Mouse (Mus musculus) limb, embryonic 14.5 days (tissue): ENCODE measurements around the gene Sema5a. TPM values are rescaled to one million over a fixed set of nuclear protein-coding genes. Genes with fewer than 3 reads are reported as not detected.

Experiments used
- ATAC-seq: fragments of 200-750 bp; cut with Nextera tagmentation; 2 replicates; pipeline ENCODE4 v1.8.0; 2017; ENCODE audit warnings: low read depth, moderate number of reproducible peaks, moderate TSS enrichment; ENCODE audit not compliant: low FRiP score
- DNase-seq: peaks from one replicate; pipeline ENCODE4 v3.0.0-alpha.2; 2015; ENCODE audit warnings: low spot score
- H3K27ac ChIP-seq: fragments of 300-500 bp; sonication (generic); replicated peaks from 2 replicates; pipeline ENCODE4 v1.5.1; 2014; ENCODE audit warnings: low read depth, mild to moderate bottlenecking, low read length, moderate library complexity, mixed read lengths
- H3K27me3 ChIP-seq: fragments of 300-500 bp; sonication (generic); 2 replicates; pipeline ENCODE4 v1.6.1; 2014; ENCODE audit warnings: low read length, mixed read lengths; ENCODE audit not compliant: control insufficient read depth, insufficient read depth
- H3K36me3 ChIP-seq: fragments of 300-500 bp; sonication (generic); 2 replicates; pipeline ENCODE4 v1.6.1; 2014; ENCODE audit warnings: mild to moderate bottlenecking, low read length, moderate library complexity, mixed read lengths; ENCODE audit not compliant: control insufficient read depth, insufficient read depth
- H3K4me1 ChIP-seq: fragments of 300-500 bp; sonication (generic); 2 replicates; pipeline ENCODE4 v1.6.1; 2014; ENCODE audit warnings: antibody characterized with exemption, low read length, mixed read lengths; ENCODE audit not compliant: control insufficient read depth, insufficient read depth
- H3K4me2 ChIP-seq: fragments of 300-500 bp; sonication (generic); replicated peaks from 2 replicates; pipeline ENCODE4 v1.6.1; 2014; ENCODE audit warnings: low read depth, mild to moderate bottlenecking, low read length, moderate library complexity; ENCODE audit not compliant: severe bottlenecking
- H3K4me3 ChIP-seq: fragments of 300-500 bp; sonication (generic); replicated peaks from 2 replicates; pipeline ENCODE4 v1.5.1; 2014; ENCODE audit warnings: low read length
- H3K9ac ChIP-seq: fragments of 300-500 bp; sonication (generic); 2 replicates; pipeline ENCODE4 v1.6.1; 2014; ENCODE audit warnings: mild to moderate bottlenecking, low read depth, low read length, moderate library complexity; ENCODE audit not compliant: severe bottlenecking
- H3K9me3 ChIP-seq: fragments of 300-500 bp; sonication (generic); 2 replicates; pipeline ENCODE4 v1.6.1; 2016; ENCODE audit warnings: low read length; ENCODE audit not compliant: control insufficient read depth
- POLR2A ChIP-seq: fragments of 200-500 bp; IDR thresholded peaks from 2 replicates; pipeline ENCODE4 v1.8.0; 2012; ENCODE audit warnings: inconsistent platforms, mild to moderate bottlenecking, moderate library complexity, borderline replicate concordance; ENCODE audit not compliant: insufficient read depth, insufficient read length; ENCODE audit errors: extremely low read depth
- WGBS: fragments of 180-500 bp; shearing (Covaris S2); extraction: QIAGEN DNeasy Blood & Tissue Kit; methylation state at CpG from one replicate; pipeline ENCODE4 v1.1.7; 2014; 5-methylcytosine and 5-hydroxymethylcytosine counted together
- polyA plus RNA-seq, 2 experiments: library from polyadenylated mRNA; depleted of rRNA in 1 of 2; stranded (reverse) in 1 of 2; unstranded in 1 of 2; fragments of >200 nt; fragmentation: Nextera tagmentation in 1 of 2; extraction: Ambion mirVana in 1 of 2; gene quantifications; 2 replicates each; pipeline versions ENCODE4 v1.2.1 to v1.2.3; 2012 to 2014

Sema5a gene
- polyA plus RNA-seq, 2 experiments: 33.0 to 36.6 TPM

- H3K9ac ChIP-seq: no peak overlapping the region
- 86% methylated on average over 3 of the region's 3 CpGs for WGBS
- no peak for DNase-seq
Measured at GRCm38 (mm10) chr15:32607236-32607635, 362.6 kb downstream of the Sema5a start.

DNA sequence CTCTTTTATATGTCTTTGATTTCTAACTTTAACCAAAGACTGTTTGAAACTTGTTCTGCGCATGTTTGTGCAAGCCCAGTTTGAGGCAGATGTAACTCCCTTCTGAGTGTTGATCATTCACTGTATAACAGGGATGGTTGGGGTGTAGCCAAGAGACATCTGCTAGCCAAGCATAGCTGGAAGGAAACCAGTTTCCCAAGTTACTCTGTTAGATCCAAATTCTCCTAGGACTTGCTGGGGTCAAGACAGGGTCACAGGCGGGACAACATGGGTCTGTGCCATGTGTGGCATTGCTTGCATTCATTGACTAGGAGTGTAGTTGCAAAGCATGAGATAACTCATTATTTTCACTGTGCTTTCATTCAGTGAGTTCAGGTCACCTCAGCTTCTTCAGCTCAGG is 366.2 kb downstream of the Sema5a start:
- TF ChIP-seq POLR2A: no peak
- 0 out of 2 replicates have a peak, but pooled peaks cover 5% of the 10 kb centered on the region for H3K36me3 ChIP-seq
- no peak overlapping the region for H3K9ac ChIP-seq
- H3K4me2 ChIP-seq: no peak overlapping the region
- ATAC-seq: no peak
- no peaks in the 10 kb centered on the region for H3K27me3 ChIP-seq
- DNase-seq: peak; percentile 73
- no peaks in the 10 kb centered on the region for H3K9me3 ChIP-seq
- no peak overlapping the region for H3K27ac ChIP-seq
- 78% methylated on average over 2 of the region's 2 CpGs for WGBS
- no peak overlapping the region for H3K4me3 ChIP-seq
- no peaks in the 10 kb centered on the region for H3K4me1 ChIP-seq

More at GRCm38 (mm10) chr15:32607236-32607635, 362.6 kb downstream of the Sema5a start:
- Histone ChIP-seq H3K27me3 (no peaks in the 10 kb centered on the region), H3K4me3 (no peak overlapping the region), H3K36me3 (0 out of 2 replicates have a peak, but pooled peaks cover 5% of the 10 kb centered on the region), H3K4me1 (no peaks in the 10 kb centered on the region), H3K4me2 (no peak overlapping the region), H3K27ac (no peak overlapping the region), H3K9me3 (no peaks in the 10 kb centered on the region)
- TF ChIP-seq POLR2A: no peak
- no peak for ATAC-seq

DNA sequence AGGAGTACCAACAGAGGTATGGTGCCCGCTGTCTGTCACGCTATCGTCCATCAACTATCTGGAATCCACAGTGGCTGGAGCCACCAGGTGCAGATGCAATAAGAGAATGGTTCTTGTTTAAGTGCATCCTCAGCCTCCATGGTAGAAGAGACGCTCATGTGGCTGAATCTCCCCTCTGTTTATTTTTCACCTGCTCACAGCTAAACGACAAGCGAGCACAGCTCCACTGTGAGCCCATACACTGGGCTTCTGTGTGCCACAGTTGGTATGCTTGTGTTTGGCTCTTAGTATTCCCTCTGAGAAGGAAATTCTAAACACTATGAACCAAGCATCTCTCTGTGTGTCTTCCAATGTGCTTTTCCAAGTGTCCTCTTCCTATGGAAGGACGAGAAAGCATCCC is 366.6 kb downstream of the Sema5a start:
- H3K4me2 ChIP-seq: no peak overlapping the region
- no peak overlapping the region for H3K9ac ChIP-seq
- WGBS: 94% methylated on average over 7 of the region's 7 CpGs
- no peak for TF ChIP-seq POLR2A
- no peak overlapping the region for H3K4me3 ChIP-seq
- H3K27ac ChIP-seq: no peak overlapping the region
- no peak for DNase-seq
- no peaks in the 10 kb centered on the region for H3K27me3 ChIP-seq
- H3K36me3 ChIP-seq: 0 out of 2 replicates have a peak, but pooled peaks cover 5% of the 10 kb centered on the region
- H3K4me1 ChIP-seq: no peaks in the 10 kb centered on the region
- no peaks in the 10 kb centered on the region for H3K9me3 ChIP-seq
- ATAC-seq: no peak

GRCm38 (mm10) chr15:32613718-32614117 is 369.1 kb downstream of the Sema5a start:
- no peak for TF ChIP-seq POLR2A
- ATAC-seq: no peak
- Histone ChIP-seq H3K4me2 (no peak overlapping the region), H3K27me3 (no peaks in the 10 kb centered on the region), H3K9me3 (no peaks in the 10 kb centered on the region), H3K4me3 (no peak overlapping the region), H3K9ac (no peak overlapping the region), H3K27ac (no peak overlapping the region), H3K36me3 (0 out of 2 replicates have a peak, but pooled peaks cover 5% of the 10 kb centered on the region), H3K4me1 (peaks cover 8% of the 10 kb centered on the region)
- DNase-seq: no peak
- WGBS: 88% methylated on average over 6 of the region's 6 CpGs

DNA sequence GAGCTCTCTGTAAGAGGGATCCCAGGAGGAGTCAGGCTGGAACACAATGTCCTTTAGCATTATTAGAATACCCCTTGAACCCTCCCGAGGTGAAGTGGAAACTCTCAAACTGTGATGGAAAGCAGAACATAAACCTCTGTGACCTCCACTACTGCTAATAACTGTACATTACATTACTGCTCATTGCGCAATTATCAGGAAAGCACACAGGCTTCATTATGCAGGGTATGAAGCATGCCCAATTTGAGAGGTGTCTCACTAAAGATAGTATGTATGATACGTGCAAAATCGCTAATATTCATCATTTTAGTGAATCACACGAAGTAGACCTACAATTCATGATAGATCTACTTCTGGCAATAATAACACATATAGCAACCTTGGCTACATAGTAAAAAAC is 371.2 kb downstream of the Sema5a start:
- DNase-seq (no peak), ATAC-seq (no peak)
- H3K4me3 ChIP-seq: no peak overlapping the region
- 86% methylated on average over 5 of the region's 5 CpGs for WGBS
- no peak overlapping the region for H3K9ac ChIP-seq
- TF ChIP-seq POLR2A: no peak
- no peak overlapping the region for H3K27ac ChIP-seq
- H3K27me3 ChIP-seq: no peaks in the 10 kb centered on the region
- H3K4me2 ChIP-seq: no peak overlapping the region
- no peaks in the 10 kb centered on the region for H3K36me3 ChIP-seq
- H3K9me3 ChIP-seq: no peaks in the 10 kb centered on the region
- peaks cover 17% of the 10 kb centered on the region for H3K4me1 ChIP-seq

DNA sequence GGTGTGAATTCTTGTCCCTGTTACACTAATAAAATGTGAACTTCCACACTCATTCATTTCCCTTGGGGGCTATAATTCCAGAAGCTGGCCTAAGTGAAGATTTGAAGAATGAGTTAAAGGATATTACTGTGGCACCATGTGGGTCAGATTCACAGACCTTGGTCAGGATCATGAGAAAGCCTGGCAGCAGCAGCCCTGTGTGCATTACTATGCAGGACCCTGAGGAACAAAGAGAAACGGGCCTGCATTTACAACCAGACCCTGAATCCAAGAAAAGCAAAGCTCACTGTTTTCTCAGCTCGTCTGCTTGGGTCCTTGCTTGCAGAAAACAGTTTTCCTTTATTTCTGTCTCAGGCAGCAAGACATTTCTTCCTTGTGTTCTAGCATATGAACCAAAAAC is 374.6 kb downstream of the Sema5a start:
- H3K4me3 ChIP-seq: no peak overlapping the region
- WGBS: 23% methylated on average over 2 of the region's 2 CpGs
- no peaks in the 10 kb centered on the region for H3K36me3 ChIP-seq
- H3K27me3 ChIP-seq: no peaks in the 10 kb centered on the region
- ATAC-seq (0 out of 2 replicates have a peak, but pooled peaks have one; percentile 51), DNase-seq (peak; percentile 25)
- peak overlapping the region; percentile 48 for H3K27ac ChIP-seq
- H3K4me1 ChIP-seq: peaks cover 19% of the 10 kb centered on the region
- no peak overlapping the region for H3K4me2 ChIP-seq
- no peak for TF ChIP-seq POLR2A
- H3K9ac ChIP-seq: no peak overlapping the region
- H3K9me3 ChIP-seq: no peaks in the 10 kb centered on the region
